Comparison of ENCODE assay signal across 8 mouse cellular contexts in genomic region chr8:121301978-121302649, GRCm38 (mm10).
DNase-seq lines count a peak whose midpoint lies in the region; ATAC-seq lines count a peak whose summit lies in the region.

No protein-coding gene starts in this region.

- H3K4me3 ChIP-seq in forebrain, embryonic 12.5 days (replicated peaks): no peak overlapping the region
- H3K4me3 ChIP-seq in neural tube, embryonic 13.5 days: peak overlapping the region; percentile 23

- no peaks in the 10 kb centered on the region for H3K9me3 ChIP-seq in forebrain, embryonic 12.5 days
- H3K9me3 ChIP-seq in neural tube, embryonic 13.5 days: no peaks in the 10 kb centered on the region

- peak; percentile 31 for DNase-seq in kidney, adult 9 months
- no peak for DNase-seq in kidney, postnatal 36 days
- peak; percentile 61 for DNase-seq in kidney, postnatal 10 days
- no peak for DNase-seq in gastrocnemius, postnatal 25 days
- DNase-seq in layer of hippocampus, postnatal 25 days (ENCODE audit: extremely low spot score in 1 of 2, low spot score in 1 of 2): no peak
- DNase-seq in layer of hippocampus, adult 9-10 months (ENCODE audit: low spot score): no peak

- H3K36me3 ChIP-seq in forebrain, embryonic 12.5 days (replicated peaks): no peaks in the 10 kb centered on the region
- H3K36me3 ChIP-seq in neural tube, embryonic 13.5 days: no peaks in the 10 kb centered on the region

- no peak for ATAC-seq in forebrain, embryonic 12.5 days (ENCODE audit: low FRiP score)
- no peak for ATAC-seq in neural tube, embryonic 13.5 days (ENCODE audit: low read depth)

- peaks cover 18% of the 10 kb centered on the region for H3K4me1 ChIP-seq in forebrain, embryonic 12.5 days
- H3K4me1 ChIP-seq in neural tube, embryonic 13.5 days (replicated peaks): peaks cover 36% of the 10 kb centered on the region

- peak overlapping the region; percentile 10 for H3K27ac ChIP-seq in forebrain, embryonic 12.5 days
- H3K27ac ChIP-seq in neural tube, embryonic 13.5 days (replicated peaks): peak overlapping the region; percentile 78

- 83% methylated on average over 10 of the region's 10 CpGs for WGBS in forebrain, embryonic 12.5 days
- 37% methylated on average over 10 of the region's 10 CpGs for WGBS in neural tube, embryonic 13.5 days

- H3K9ac ChIP-seq in forebrain, embryonic 12.5 days: no peak overlapping the region
- H3K9ac ChIP-seq in neural tube, embryonic 13.5 days: peak overlapping the region; percentile 59

- 0 out of 2 replicates have a peak, but pooled peaks cover 12% of the 10 kb centered on the region for H3K27me3 ChIP-seq in forebrain, embryonic 12.5 days
- H3K27me3 ChIP-seq in neural tube, embryonic 13.5 days: peaks cover 4% of the 10 kb centered on the region; the same call in 1 of the 2 replicates

- H3K4me2 ChIP-seq in forebrain, embryonic 12.5 days: peak overlapping the region; percentile 47
- H3K4me2 ChIP-seq in neural tube, embryonic 13.5 days: peak overlapping the region; percentile 55

Comparison
In these comparisons a context has a peak if more than half of its experiments do, and no peak if none do; other contexts are left out.
1. DNase-seq: peak in kidney, adult 9 months (single experiment) and kidney, postnatal 10 days (single experiment); none in kidney, postnatal 36 days (0 of 2), gastrocnemius, postnatal 25 days (single experiment), layer of hippocampus, postnatal 25 days (0 of 2) and layer of hippocampus, adult 9-10 months (single experiment).